Mouse (Mus musculus): ENCODE data around the gene Eng. TPM values are rescaled to one million over a fixed set of nuclear protein-coding genes. Genes with fewer than 3 reads are reported as not detected.
A peak's percentile ranks its signal among the peaks of the same experiment; 100 is the strongest.

The Eng gene
- polyA plus RNA-seq, 1 experiment: 1.6 TPM

GRCm38 (mm10) chr2:32618051-32618450, 28.3 kb upstream of the Eng start:
- Histone ChIP-seq H3K4me3 (no peak overlapping the region), H3K4me2 (ENCODE audit: low read depth) (no peak overlapping the region), H3K27me3 (ENCODE audit: control insufficient read depth, insufficient read depth, insufficient read length) (no peaks in the 10 kb centered on the region), H3K79me2 (ENCODE audit: control insufficient read depth, insufficient read depth) (no peaks in the 10 kb centered on the region), H3ac (ENCODE audit: control insufficient read depth, insufficient read length) (no peak overlapping the region), H3K36me3 (ENCODE audit: control insufficient read depth, insufficient read depth) (peaks cover 30% of the 10 kb centered on the region)
- TF ChIP-seq E2F4 (IDR thresholded peaks at IDR 0.05; ENCODE audit: insufficient read depth): no peak
- no peak for TF ChIP-seq SRF (IDR thresholded peaks at IDR 0.05; ENCODE audit: control insufficient read depth, insufficient read length, low read depth)
- no peak for TF ChIP-seq REST (IDR thresholded peaks at IDR 0.05; ENCODE audit: insufficient read depth, insufficient read length)
- no peak for TF ChIP-seq MAX (IDR thresholded peaks at IDR 0.05; ENCODE audit: low read depth)
- no peak for TF ChIP-seq POLR2AphosphoS2 (IDR thresholded peaks at IDR 0.05; ENCODE audit: insufficient read length, low read depth)
- no peak for TF ChIP-seq POLR2A (IDR thresholded peaks at IDR 0.05; ENCODE audit: insufficient read length, low read depth)
- no peak for TF ChIP-seq TCF3 (IDR thresholded peaks at IDR 0.05; ENCODE audit: insufficient read length, low read depth)
- TF ChIP-seq CEBPB (IDR thresholded peaks at IDR 0.05; ENCODE audit: insufficient read depth, poor library complexity, severe bottlenecking): no peak

GRCm38 (mm10) chr2:32620682-32621516, 25.5 kb upstream of the Eng start:
- no peak overlapping the region for H3K4me3 ChIP-seq
- no peak for TF ChIP-seq CEBPB (IDR thresholded peaks at IDR 0.05; ENCODE audit: insufficient read depth, poor library complexity, severe bottlenecking)
- TF ChIP-seq USF1 (IDR thresholded peaks at IDR 0.05; ENCODE audit: low read depth): no peak
- H3ac ChIP-seq (ENCODE audit: control insufficient read depth, insufficient read length): no peak overlapping the region
- H3K79me2 ChIP-seq (ENCODE audit: control insufficient read depth, insufficient read depth): no peaks in the 10 kb centered on the region
- H3K36me3 ChIP-seq (ENCODE audit: control insufficient read depth, insufficient read depth): peaks cover 14% of the 10 kb centered on the region
- no peaks in the 10 kb centered on the region for H3K27me3 ChIP-seq (ENCODE audit: control insufficient read depth, insufficient read depth, insufficient read length)
- peak overlapping the region; percentile 21 for H3K4me2 ChIP-seq (ENCODE audit: low read depth)

- H3K79me2 ChIP-seq (ENCODE audit: control insufficient read depth, insufficient read depth): no peaks in the 10 kb centered on the region
- TF ChIP-seq MYOG (IDR thresholded peaks at IDR 0.05; ENCODE audit: control insufficient read depth in 1 of 3, insufficient read depth in 1 of 3, insufficient read length in 2 of 3, low read depth in 2 of 3) (peak in 1 of 3 experiments; percentile 20), TCF12 (IDR thresholded peaks at IDR 0.05; ENCODE audit: insufficient read depth, poor library complexity, severe bottlenecking) (no peak), TCF3 (IDR thresholded peaks at IDR 0.05; ENCODE audit: insufficient read length, low read depth) (no peak), SRF (IDR thresholded peaks at IDR 0.05; ENCODE audit: control insufficient read depth, insufficient read length, low read depth) (no peak), MYOD1 (IDR thresholded peaks at IDR 0.05; ENCODE audit: control insufficient read depth in 1 of 3, insufficient read length in 2 of 3, low read depth in 2 of 3) (peak in 1 of 3 experiments; percentile 8)
- peaks cover 8% of the 10 kb centered on the region for H3K36me3 ChIP-seq (ENCODE audit: control insufficient read depth, insufficient read depth)
- H3K27me3 ChIP-seq (ENCODE audit: control insufficient read depth, insufficient read depth, insufficient read length): no peaks in the 10 kb centered on the region
- peak within 1 kb of the TSS; percentile 21 for H3K4me2 ChIP-seq (ENCODE audit: low read depth)
- no peak within 1 kb of the TSS for H3ac ChIP-seq (ENCODE audit: control insufficient read depth, insufficient read length)
- H3K4me3 ChIP-seq: no peak within 1 kb of the TSS
These were observed 24.9 kb upstream of the Eng start, which contains the start of gene Ak1 for GRCm38 (mm10) chr2:32621517-32621859. Gene Ak1, plus strand, starts transcription at chr2:32621758.

- TF ChIP-seq MYOG (IDR thresholded peaks at IDR 0.05; ENCODE audit: control insufficient read depth in 1 of 3, insufficient read depth in 1 of 3, insufficient read length in 2 of 3, low read depth in 2 of 3) (peak in 2 of 3 experiments; percentile 33 to 81), MYOD1 (IDR thresholded peaks at IDR 0.05; ENCODE audit: control insufficient read depth in 1 of 3, insufficient read length in 2 of 3, low read depth in 2 of 3) (peak; percentile 39 to 88 (median 79)), CEBPB (IDR thresholded peaks at IDR 0.05; ENCODE audit: insufficient read depth, poor library complexity, severe bottlenecking) (peak; percentile 85), TCF12 (IDR thresholded peaks at IDR 0.05; ENCODE audit: insufficient read depth, poor library complexity, severe bottlenecking) (no peak), MAX (IDR thresholded peaks at IDR 0.05; ENCODE audit: low read depth) (no peak)
- Histone ChIP-seq H3ac (ENCODE audit: control insufficient read depth, insufficient read length) (no peak overlapping the region), H3K4me3 (no peak overlapping the region), H3K36me3 (ENCODE audit: control insufficient read depth, insufficient read depth) (no peaks in the 10 kb centered on the region), H3K79me2 (ENCODE audit: control insufficient read depth, insufficient read depth) (no peaks in the 10 kb centered on the region), H3K27me3 (ENCODE audit: control insufficient read depth, insufficient read depth, insufficient read length) (no peaks in the 10 kb centered on the region), H3K4me2 (ENCODE audit: low read depth) (peak overlapping the region; percentile 62)
These were observed 22.2 kb upstream of the Eng start for GRCm38 (mm10) chr2:32624111-32624748.

- H3K79me2 ChIP-seq (ENCODE audit: control insufficient read depth, insufficient read depth): peaks cover 9% of the 10 kb centered on the region
- H3K4me2 ChIP-seq (ENCODE audit: low read depth): peak overlapping the region; percentile 62
- peak overlapping the region; percentile 9 for H3K4me3 ChIP-seq
- no peaks in the 10 kb centered on the region for H3K27me3 ChIP-seq (ENCODE audit: control insufficient read depth, insufficient read depth, insufficient read length)
- H3K36me3 ChIP-seq (ENCODE audit: control insufficient read depth, insufficient read depth): no peaks in the 10 kb centered on the region
- H3ac ChIP-seq (ENCODE audit: control insufficient read depth, insufficient read length): no peak overlapping the region
- peak in 1 of 3 experiments; percentile 14 for TF ChIP-seq MYOG (IDR thresholded peaks at IDR 0.05; ENCODE audit: control insufficient read depth in 1 of 3, insufficient read depth in 1 of 3, insufficient read length in 2 of 3, low read depth in 2 of 3)
- no peak for TF ChIP-seq MAX (IDR thresholded peaks at IDR 0.05; ENCODE audit: low read depth)
- TF ChIP-seq CEBPB (IDR thresholded peaks at IDR 0.05; ENCODE audit: insufficient read depth, poor library complexity, severe bottlenecking): no peak
- TF ChIP-seq E2F4 (IDR thresholded peaks at IDR 0.05; ENCODE audit: insufficient read depth): no peak
- peak; percentile 76 for TF ChIP-seq POLR2A (IDR thresholded peaks at IDR 0.05; ENCODE audit: insufficient read length, low read depth)
- TF ChIP-seq SRF (IDR thresholded peaks at IDR 0.05; ENCODE audit: control insufficient read depth, insufficient read length, low read depth): no peak
- no peak for TF ChIP-seq TCF12 (IDR thresholded peaks at IDR 0.05; ENCODE audit: insufficient read depth, poor library complexity, severe bottlenecking)
- no peak for TF ChIP-seq REST (IDR thresholded peaks at IDR 0.05; ENCODE audit: insufficient read depth, insufficient read length)
- TF ChIP-seq USF1 (IDR thresholded peaks at IDR 0.05; ENCODE audit: low read depth): no peak
- no peak for TF ChIP-seq POLR2AphosphoS2 (IDR thresholded peaks at IDR 0.05; ENCODE audit: insufficient read length, low read depth)
- no peak for TF ChIP-seq TCF3 (IDR thresholded peaks at IDR 0.05; ENCODE audit: insufficient read length, low read depth)
- peak in 1 of 3 experiments; percentile 3 for TF ChIP-seq MYOD1 (IDR thresholded peaks at IDR 0.05; ENCODE audit: control insufficient read depth in 1 of 3, insufficient read length in 2 of 3, low read depth in 2 of 3)
These were observed 21.1 kb upstream of the Eng start for GRCm38 (mm10) chr2:32625212-32625872.
